Mouse (Mus musculus): ENCODE data around the gene Adgrl3. TPM values are rescaled to one million over a fixed set of nuclear protein-coding genes. Genes with fewer than 3 reads are reported as not detected.

Gene Adgrl3
- total RNA-seq, 2 experiments from 2014 or later, result not detected

DNA sequence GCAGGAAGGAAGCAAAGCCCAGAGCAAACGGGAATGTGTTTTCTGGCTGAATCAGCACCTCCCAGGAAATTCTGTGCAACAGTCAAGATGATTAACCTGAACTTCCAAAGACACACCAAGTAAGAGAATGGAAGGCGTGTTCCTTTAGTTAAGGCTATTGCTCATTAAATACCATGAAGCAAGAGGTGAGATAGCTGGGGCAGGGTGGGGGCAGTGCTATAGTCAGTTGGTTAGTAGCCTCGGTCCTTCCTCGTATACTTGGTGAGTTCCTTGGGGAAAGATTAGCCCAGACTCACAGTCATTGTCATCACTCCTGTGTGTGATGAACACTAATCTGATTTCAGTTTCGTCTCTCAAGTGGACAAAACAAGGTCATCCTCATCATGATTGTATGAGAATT is 53.0 kb downstream of the Adgrl3 start:
- no peak for ATAC-seq (replicated peaks; ENCODE audit: poor library complexity, severe bottlenecking)

DNA sequence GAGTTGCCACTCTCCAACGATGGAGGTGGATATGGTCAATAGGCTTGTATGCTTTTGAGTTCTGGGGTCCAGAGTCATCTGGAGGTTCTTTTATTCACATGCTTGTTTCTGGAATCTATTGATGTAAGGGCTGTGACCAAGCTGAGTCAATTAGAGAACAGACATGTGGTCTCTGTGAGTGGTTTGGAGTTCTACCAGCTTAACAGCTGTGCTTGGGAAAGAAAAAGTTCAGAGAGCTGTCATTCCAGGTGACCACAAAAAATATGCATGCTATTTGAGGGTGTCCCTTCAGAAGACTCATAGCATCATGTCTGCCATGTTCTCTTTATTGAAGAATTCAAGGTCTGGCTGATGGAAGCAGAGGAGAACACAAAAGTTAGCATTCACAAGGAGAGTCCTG is 53.9 kb downstream of the Adgrl3 start:
- no peak for ATAC-seq (replicated peaks; ENCODE audit: poor library complexity, severe bottlenecking)

DNA sequence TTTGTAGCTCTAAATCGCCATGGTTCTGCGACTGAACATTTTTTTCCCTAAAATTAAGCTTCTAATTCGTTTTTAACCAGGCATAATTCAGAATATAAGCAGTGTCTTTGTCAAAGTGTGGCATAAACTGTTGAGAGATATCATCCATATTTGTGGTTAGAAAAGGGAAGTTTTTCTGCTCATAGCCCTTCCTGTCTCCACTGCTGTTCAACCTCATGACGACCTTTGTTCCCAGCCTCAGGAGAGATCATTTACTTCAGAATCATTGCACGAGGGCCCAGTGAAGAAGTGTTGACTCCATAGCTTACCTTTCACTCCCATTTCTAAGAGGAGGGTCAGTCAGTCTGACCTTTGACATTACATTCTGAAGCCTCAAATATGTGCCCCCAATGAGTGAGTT is 56.4 kb downstream of the Adgrl3 start:
- peak; percentile 90 for ATAC-seq (replicated peaks; ENCODE audit: poor library complexity, severe bottlenecking)

DNA sequence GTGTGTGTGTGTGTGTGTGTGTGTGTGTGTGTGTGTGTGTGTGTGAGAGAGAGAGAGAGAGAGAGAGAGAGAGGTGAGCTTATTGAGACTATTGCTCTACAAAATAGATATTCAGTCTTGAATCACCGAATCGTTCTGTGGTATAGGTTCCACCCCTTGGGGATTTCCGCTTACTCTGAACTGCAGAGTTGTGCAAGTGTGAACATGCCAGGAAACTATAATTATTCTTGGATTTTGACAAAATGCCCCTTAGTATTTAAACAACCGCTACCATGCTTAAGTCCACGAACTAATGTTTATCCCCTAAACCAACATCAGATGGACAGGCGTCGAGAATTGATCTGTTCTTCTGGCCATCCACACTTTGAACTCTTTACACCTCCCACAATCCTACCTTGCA is 57.1 kb downstream of the Adgrl3 start:
- peak; percentile 47 for ATAC-seq (replicated peaks; ENCODE audit: poor library complexity, severe bottlenecking)

DNA sequence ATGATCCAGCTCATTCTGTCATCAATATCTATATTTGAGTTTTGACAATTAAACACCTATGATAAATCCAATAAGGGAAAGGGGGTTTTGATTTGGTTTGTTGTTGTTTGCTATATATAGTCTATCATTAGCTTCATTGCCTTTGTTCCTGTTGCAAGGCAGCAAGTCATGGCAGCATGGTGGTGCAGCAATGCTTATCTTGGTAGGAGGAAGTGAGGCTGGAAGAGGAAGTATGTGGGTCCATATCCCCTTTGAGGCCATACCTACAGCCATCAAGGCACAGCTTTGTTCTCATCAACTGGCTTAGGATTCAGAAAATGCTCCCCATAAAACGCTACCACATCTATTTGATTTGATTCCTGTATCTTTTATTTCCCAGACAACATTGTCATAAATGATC is 58.1 kb downstream of the Adgrl3 start:
- peak; percentile 97 for ATAC-seq (replicated peaks; ENCODE audit: poor library complexity, severe bottlenecking)

DNA sequence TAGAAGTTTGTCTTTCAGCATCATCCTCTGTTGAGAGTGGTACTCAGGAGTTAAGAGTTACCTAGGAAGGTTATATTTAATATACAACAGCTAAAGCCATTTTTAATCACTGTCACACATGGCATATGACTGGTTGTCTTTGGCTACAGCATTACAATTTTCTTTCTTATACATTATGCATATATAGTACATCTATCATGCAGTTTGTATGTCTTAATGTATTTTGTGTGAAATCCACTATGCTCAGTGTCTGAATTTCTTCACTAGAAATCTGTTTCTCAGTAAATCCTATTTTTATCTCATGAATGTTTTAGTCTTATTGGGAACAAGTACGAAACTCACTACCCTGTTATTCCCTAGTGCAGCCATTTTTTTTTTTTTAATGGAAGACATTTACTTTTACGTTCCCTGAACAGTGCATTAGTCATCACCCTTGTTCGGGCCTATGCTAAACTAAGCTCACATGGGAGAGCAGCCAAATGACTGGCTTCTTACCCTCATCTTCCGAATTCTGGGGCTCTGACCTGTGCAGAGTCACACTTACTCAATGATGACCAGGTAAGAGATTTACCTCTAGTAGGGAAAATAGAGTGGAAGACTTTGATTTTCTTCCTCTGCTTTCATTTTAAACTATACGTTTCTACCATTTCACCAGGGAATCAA is 63.9 kb downstream of the Adgrl3 start:
- no peak for ATAC-seq (replicated peaks; ENCODE audit: poor library complexity, severe bottlenecking)

DNA sequence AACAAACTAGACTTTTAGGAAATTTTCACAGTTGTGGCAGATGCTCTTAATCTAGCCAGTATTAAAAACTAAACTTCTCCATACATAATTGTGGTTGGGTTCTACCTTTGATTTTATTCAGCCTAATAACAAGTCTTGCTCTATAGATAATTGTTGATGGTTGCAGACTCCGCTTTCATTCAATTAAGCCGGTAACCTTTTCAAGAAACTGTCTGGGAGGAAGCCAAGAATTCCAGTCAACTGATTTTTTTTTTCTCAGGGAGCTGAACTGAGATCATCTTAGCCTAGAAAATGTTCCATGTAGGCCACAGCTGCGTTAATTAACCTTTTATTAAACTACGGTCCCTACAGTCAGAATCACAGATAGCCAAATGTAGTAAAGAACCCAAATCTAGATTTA is 65.2 kb downstream of the Adgrl3 start:
- no peak for ATAC-seq (replicated peaks; ENCODE audit: poor library complexity, severe bottlenecking)

DNA sequence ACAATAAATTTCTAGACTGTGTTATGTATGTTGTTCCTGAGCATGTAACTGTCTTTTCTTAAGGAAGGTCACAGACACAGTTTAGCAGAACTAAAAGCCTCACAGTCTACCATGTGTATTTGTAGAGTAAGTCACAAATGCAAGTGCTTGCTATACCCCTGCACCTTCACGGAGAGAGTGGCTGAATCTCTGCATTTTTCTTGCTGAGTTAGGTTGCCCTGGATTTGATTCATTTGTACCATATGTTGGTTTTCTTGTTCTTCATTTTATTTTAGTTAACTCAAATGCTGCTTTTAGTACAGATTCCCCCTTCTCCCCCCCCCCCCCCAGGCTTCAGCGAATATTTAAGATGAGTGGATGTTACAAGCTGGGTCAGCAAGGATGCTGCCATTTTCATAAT is 68.7 kb downstream of the Adgrl3 start:
- no peak for ATAC-seq (replicated peaks; ENCODE audit: poor library complexity, severe bottlenecking)

DNA sequence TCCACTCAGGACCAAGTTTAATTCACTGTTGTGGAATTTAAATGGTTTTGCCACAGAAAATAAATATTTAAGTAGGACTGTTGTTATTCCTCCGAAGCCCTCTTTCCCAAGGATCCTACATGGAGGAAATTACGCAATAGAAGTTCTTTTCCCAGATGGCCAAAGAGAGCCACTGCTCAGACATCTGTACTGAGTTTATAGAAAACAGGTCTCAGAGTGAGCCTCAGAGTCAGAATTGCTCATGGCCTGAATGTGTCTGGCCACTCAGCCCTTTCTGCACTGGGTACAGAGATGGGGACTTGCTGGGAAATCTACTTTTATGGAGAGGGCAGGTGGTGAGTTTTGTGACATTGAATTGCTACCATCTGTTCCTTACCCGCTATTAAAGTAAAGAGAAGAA is 74.7 kb downstream of the Adgrl3 start:
- no peak for ATAC-seq (replicated peaks; ENCODE audit: poor library complexity, severe bottlenecking)

DNA sequence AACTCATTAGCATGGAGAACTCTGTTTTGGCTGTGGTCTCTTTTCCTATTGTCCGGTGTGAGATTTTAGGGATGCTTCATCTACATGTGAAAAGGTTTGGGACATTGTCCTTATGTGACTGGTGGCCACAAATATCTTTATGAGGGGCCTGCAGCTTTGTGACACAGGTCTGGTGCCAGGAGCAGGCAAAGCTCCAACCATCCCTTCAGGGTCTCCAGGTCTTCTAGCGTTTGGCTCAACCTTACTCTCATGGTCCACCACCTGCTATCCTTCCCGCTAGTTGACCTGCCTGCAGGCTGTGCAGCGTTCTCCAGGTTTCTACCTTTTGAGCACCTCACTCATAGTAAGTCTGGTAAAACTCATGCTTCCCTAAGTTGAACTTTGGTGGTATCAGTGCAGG is 77.2 kb downstream of the Adgrl3 start:
- ATAC-seq (replicated peaks; ENCODE audit: poor library complexity, severe bottlenecking), result no peak

DNA sequence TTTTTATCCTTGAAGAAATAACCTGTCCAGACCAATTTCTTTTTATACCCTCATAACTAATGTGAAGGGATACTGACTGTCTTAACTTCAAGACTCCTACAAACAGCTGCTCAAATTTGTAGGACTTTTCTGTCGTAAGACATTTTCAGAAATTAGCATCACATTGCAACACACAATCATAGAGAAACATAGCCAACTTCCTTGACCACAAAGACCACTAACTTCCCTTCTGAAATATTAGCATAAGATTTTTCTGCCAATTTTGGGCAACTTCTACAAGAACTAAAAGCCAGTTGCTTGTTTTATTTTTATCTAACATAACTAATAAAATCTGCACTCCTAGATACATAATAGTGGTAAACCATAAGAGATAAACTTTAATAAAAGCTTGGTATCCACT is 87.5 kb downstream of the Adgrl3 start:
- peak; percentile 96 for ATAC-seq (replicated peaks; ENCODE audit: poor library complexity, severe bottlenecking)

DNA sequence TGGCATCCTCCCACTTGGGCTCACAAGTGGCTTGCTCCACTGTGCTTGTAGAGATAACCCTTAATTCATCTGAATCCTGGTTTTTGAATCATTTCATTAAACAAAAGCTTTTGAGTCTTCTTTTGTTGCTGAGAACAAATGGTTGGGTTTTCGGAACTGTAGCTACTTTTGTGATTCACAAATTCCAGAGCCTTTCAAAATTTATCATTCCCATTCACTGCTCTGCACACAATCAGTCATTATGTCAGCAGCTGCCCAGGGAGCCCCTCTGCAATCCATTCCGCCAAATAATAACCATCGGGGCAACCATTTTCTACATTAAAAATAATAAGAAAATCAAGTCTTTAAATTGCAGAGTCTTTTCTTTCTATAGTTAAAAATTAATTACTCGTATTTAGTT is 104.5 kb downstream of the Adgrl3 start:
- no peak for ATAC-seq (replicated peaks; ENCODE audit: poor library complexity, severe bottlenecking)

DNA sequence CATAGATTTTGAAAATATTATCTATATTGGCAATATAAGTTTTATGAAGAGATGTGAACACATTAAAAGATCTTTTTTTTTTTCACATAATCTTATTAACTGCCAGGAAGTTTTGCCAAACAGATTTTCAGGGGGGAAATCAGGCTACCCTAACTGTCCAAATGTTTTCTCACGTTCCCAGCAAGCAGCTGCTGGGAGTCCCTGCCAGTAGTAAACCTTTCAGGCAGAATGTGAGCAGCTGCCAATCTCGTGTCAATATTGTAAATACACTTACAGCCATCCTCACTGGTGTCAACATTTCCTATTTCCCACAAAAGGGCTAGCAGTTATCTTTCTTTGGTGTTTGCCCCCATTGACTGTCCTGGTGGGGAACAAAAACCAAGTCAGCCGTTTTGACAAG is 107.7 kb downstream of the Adgrl3 start:
- ATAC-seq (replicated peaks; ENCODE audit: poor library complexity, severe bottlenecking), result no peak

DNA sequence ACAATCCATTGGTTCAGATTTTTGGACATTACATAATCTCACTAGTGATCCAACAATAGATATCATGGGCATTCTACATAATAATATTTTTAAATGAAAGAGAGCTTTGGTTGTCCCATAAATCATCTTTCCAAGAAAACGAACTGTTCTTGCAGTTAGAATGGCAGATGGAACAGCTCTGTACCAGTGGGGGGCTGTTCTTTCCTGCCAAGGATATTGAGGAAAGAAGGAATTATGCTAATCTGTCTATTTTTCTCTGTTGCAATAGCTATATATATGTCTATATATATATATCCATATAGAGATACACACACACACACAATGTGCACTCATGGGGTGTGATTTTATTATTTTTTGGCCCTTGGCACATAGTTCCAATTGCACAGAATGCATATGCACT is 116.5 kb downstream of the Adgrl3 start:
- ATAC-seq (replicated peaks; ENCODE audit: poor library complexity, severe bottlenecking), result no peak

DNA sequence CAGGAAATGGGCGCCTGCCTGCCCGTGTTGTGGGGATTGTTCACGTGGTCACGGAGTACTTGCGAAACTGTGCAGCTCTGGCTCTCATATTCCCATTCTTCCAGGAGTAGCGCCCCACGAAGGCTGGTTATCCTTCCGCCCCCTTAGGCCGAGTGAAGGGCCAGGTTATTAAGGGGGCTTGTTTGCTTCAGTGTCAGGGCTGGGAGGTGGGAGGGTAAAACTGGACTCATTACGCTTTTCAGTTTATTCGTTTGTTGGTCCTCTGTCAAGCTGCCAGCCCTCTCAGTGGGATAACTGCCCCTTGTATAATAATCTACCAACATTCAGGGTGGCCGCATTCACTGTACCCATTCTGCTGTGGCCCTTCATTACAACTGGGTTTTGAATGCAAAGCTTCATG is 135.9 kb downstream of the Adgrl3 start:
- no peak for ATAC-seq (replicated peaks; ENCODE audit: poor library complexity, severe bottlenecking)

DNA sequence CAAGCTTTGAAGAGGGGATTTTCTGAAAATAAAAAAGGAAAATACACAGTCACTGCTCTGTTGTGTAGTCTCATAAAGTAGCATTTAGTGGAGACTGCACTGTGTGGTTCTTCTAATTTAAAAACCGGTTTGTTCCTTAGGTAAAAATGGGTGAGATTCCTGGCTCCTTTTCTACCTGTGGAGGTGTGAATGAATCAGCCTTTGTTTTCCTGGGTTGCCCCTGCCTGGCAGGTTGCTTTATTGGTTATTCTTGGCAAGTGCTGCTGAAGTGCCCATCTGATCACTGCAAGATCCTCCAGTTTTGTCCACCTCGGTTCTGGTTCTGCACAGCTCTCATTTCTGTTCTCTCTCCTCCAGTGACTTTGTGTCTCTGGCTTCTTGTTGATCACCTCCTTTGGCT is 136.3 kb downstream of the Adgrl3 start:
- no peak for ATAC-seq (replicated peaks; ENCODE audit: poor library complexity, severe bottlenecking)

DNA sequence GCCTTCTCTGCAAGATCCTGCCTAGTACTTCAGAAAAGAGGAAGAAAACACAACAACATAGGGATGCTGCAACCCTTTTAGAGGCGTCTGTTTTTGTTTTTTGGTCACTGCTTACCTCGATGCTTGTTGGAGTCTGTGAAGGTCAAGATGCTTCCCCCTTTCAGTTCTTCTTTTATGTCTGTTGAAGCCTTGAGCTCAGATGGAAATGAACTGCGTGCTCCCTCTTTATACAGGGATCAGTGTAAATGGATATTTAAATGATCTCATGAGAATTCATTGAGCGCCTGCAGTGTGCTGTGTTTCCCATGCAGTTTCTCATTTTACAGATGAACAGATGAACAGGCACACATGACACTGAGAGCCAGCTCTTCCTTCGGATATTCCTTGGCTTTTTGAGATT is 136.9 kb downstream of the Adgrl3 start:
- peak; percentile 61 for ATAC-seq (replicated peaks; ENCODE audit: poor library complexity, severe bottlenecking)

DNA sequence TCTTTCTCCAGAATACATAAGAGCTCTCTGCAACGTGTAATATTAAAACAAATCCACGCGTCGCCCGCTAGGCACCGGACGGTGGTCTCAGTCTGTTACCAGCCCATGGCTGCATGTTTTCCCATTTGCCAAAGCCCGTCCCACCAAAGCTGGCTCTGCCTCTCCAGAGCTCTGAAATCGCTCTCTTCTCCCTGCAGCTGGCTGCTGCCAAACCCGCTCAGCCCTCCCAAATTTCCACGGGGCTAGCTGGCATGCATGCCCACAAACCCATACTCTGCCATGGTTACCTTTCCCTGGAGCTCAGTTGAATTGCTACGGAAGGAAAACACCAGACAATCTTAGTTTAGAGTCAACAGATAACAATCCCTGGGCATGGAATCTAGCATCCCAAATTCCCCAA is 139.1 kb downstream of the Adgrl3 start:
- no peak for ATAC-seq (replicated peaks; ENCODE audit: poor library complexity, severe bottlenecking)

DNA sequence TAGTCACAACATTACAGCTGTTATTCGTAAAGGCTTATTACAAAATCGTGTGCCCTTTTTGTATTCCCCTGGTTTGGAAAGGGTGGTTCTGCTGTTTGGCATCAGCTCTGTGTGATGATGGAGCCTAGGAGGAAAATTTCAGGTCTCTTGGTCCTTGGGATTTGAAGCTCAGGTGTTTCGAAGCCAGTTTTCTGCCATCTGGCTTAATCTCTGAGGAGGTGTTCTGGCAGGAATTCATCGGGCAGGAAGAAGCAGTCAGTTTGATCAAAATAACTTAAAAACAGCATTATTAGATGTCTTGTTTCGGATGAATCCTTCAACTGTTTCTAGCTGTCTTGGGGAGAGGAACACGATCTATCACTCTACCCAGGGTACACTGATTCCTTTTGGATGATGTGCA is 140.5 kb downstream of the Adgrl3 start:
- no peak for ATAC-seq (replicated peaks; ENCODE audit: poor library complexity, severe bottlenecking)

DNA sequence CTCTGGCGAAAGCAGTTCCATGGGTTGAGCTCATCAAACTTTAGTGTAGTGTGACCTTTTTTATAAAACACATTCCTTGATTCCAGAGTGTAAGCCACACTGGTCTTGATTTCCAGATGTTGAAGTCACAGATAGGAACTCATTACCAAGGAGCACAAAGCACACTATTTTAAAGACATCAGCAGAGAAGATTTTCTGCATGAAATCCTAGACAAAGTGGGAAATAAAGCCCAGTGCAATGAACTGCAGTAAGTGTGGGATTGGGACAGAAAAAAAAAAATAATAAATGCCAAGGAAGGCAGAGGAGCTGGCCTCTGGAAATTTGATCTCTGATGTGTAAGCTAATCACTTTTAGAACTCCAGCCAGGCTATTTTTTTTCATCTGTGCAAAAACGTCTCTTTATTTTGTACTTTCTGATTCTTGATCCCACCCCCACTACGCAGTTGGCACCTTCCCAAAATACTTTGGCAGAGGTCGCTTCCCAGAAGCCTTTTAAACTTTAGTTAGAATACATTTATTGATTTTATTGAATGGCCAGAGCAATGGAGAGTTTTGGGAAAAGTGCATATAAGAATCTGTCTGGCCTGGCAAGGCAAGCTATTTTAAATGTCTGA is 169.0 kb downstream of the Adgrl3 start:
- no peak for ATAC-seq (replicated peaks; ENCODE audit: poor library complexity, severe bottlenecking)

DNA sequence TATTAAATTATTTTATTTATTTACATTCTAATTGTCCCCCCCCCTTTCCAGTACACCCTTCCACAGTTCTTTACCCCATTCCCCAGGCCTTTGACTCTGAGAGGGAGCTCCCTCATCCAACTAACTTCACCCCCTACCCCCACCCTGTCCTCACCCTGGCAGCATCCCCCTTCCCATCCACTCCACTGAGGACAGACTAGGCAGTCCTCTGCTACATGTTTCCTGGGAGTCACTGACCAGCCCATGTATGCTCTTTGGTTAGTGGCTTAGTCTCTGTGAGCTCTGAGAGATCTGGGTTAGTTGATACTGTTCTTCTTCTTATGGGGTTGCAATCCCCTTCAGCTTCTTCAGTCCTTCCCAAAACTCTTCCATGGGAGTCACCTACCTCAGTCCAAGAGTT is 180.4 kb downstream of the Adgrl3 start:
- ATAC-seq (replicated peaks; ENCODE audit: poor library complexity, severe bottlenecking), result no peak

DNA sequence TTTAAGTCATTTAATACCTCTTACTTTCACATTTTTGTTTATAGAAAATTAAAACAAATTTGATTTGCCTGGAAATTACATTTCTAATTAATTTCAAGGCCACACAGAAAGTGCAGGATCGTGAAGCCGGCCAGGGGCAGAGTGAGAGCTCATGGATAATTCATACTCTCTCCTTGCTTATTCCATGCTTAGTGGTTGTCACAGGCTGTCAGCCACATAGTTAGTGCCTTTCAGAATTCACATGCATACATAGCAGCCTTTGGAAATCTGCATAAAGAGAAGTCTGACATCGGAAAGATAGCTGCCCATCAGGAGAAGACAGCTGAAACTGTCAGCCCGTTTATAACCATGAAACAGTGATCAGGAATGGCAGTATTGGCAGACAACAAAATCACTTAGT is 181.9 kb downstream of the Adgrl3 start:
- no peak for ATAC-seq (replicated peaks; ENCODE audit: poor library complexity, severe bottlenecking)
